Mouse (Mus musculus): ENCODE results near the gene Dnmt3c.

DNA sequence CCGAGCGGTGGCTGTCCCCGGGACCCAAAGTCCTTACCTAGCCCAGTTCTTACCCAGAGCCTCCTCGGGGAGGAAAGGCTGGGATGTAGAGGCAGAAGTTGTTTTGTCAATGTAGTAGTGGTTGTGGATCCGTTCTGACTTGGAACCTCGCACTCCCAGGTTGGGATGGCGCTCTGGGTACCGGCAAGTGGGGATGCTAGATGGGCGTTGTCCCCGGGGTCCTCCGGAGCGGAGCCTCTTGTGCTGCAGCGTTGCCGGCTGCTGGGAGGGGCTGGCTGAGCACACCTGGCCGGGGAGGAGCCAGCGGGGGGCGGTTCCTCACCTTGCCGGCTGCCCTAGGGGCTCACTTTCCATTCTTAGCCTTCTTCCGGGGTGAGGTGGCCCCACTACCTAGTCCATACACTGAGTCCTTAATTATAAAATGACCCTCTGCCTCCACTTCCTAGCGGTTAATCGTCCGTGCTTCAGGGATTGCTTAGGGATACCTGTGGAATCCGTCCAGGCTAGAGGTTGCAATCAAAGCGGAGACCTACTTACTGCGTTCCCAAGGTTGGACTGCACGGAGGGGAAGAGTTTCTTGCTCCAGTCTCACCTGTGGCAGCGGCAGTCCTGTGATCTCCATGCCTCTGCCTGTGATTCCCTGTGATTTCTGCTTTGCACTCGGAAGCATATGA, 46.3 kb upstream of the Dnmt3c start:
- no peak for TF ChIP-seq CTCF (conservative IDR thresholded peaks at IDR 0.05 in 1 of 2, IDR thresholded peaks at IDR 0.05 in 1 of 2; ENCODE audit: low read depth in 2 of 2, low read length in 2 of 2)
- TF ChIP-seq MAZ (IDR thresholded peaks at IDR 0.05; ENCODE audit: low read depth, low read length): no peak
- TF ChIP-seq EP300 (IDR thresholded peaks at IDR 0.05; ENCODE audit: low read length): no peak
- no peak for TF ChIP-seq CHD2 (IDR thresholded peaks at IDR 0.05; ENCODE audit: low read length)
- TF ChIP-seq ZKSCAN1 (IDR thresholded peaks at IDR 0.05; ENCODE audit: borderline replicate concordance, low read depth, low read length): no peak
- no peak for TF ChIP-seq TCF12 (IDR thresholded peaks at IDR 0.05; ENCODE audit: low read depth, low read length)
- TF ChIP-seq SMC3 (IDR thresholded peaks at IDR 0.05; ENCODE audit: low read depth, low read length): no peak
- no peak for TF ChIP-seq RAD21 (IDR thresholded peaks at IDR 0.05; ENCODE audit: low read depth, low read length)
- no peak for TF ChIP-seq MXI1 (IDR thresholded peaks at IDR 0.05; ENCODE audit: low read depth, low read length)
- TF ChIP-seq POLR2A (IDR thresholded peaks at IDR 0.05; ENCODE audit: low read depth, low read length): no peak
- no peak for TF ChIP-seq KAT2A (IDR thresholded peaks at IDR 0.05; ENCODE audit: insufficient replicate concordance, low read length)
- TF ChIP-seq MAFK (IDR thresholded peaks at IDR 0.05; ENCODE audit: insufficient replicate concordance, low read length): no peak
- TF ChIP-seq ZC3H11A (IDR thresholded peaks at IDR 0.05; ENCODE audit: low read depth, low read length): no peak
- no peak for TF ChIP-seq E2F4 (IDR thresholded peaks at IDR 0.05; ENCODE audit: insufficient replicate concordance, low read depth, low read length)

All from CH12.LX (cell line).